Mouse (Mus musculus) forelimb bud, embryonic 11.5 days (tissue): Measurements from ENCODE around the gene Nr6a1.

Experiments used
- DNase-seq: peaks from one replicate; pipeline ENCODE4 v3.0.0-alpha.2; 2012; ENCODE audit warnings: low read depth, low spot score

Gene Nr6a1

DNA sequence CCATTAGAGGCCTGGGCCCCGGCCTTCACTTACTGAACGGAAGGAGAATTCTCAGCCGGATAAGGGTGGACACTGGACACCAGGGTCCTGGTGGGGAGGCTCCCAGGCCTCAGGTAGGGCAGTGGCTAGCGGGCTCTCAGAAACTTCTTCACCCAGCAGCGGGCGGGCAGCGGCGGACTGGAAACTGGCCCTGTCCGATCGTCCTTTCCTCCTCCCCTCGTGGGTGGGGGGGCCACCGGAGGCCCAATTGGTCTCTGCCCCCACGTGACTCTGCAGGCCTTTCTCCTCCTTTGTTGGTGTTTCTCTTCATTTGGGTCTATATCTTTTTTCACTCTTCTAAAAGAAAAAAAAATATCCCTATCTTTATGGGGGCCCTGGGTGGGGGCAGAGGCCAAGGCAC, 213.2 kb downstream of the Nr6a1 start, which contains the start of gene Nr5a1:
Gene Nr5a1, minus strand, starts transcription at position 219 of the 400 bp plus-strand sequence.
- no peak for DNase-seq

DNA sequence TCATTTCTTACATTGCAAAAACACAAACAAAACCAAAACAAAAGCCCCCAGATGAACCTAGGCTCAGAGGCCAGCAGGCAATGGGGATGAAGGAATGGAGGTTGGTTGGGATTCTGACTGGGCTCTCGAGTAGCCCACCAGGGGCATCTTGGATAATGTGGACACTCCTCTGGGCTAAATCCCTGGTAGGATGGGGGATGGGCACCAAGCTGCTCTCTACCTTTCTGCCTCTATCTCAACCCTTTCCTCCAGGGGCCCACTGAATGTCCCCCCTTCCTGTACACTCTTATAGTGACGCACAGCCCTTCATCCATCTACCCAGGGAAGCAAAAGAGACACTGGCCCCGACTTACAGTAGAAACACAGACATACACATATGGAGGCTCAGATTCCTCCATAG, 213.9 kb downstream of the Nr6a1 start:
- no peak for DNase-seq

DNA sequence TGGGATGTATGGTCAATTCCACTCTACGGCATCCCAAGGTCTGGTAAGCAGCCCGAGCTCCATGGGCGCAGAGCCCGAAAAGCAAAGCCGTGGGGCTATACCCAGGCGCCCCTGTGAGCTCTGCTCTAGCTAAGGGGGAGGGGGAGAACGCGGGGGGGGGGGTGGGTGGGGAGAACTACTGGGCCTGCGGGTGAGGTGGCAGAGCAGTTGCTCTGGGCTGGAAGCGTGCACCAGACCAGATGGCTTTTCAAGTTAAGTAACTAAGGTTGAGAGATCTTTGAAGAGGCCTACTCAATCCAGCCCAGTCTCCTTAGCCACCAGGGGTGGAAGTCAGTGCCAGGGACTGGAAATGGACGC, 214.7 kb downstream of the Nr6a1 start:
- no peak for DNase-seq

DNA sequence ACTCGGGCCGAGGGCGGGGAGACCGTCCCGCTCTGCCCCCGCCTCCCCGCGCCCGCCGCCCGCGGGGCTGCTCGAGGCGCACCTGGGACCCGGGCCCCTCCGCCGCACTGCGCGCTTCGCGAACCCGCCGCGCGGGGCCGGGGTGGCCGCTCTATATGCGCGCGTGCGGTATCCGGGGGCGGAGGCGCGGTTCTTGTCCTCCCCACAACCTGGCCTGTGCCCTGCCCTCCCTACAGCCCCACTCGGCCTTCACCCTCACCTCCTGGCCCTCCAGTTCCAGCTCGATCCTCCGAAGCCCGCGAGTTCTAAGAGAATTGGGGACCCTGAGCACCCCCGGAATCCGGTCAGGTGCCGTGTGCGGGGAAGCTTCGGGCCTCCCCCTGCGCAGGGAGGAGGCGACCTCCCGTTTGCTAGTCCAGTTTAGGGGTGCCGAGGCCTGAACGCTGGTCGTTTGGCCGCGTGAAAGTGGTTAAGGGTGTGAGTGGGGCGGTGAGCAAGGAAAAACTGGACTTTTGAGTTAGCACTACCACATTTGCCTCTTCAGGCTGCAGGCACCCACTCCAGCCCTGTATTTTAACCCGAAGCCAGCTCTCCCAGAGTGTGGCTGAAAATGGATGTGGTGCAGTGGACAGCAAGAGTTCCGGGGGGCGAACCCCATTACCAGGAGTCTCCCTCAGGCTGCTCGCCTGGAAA, 215.3 kb downstream of the Nr6a1 start:
- DNase-seq = no peak

DNA sequence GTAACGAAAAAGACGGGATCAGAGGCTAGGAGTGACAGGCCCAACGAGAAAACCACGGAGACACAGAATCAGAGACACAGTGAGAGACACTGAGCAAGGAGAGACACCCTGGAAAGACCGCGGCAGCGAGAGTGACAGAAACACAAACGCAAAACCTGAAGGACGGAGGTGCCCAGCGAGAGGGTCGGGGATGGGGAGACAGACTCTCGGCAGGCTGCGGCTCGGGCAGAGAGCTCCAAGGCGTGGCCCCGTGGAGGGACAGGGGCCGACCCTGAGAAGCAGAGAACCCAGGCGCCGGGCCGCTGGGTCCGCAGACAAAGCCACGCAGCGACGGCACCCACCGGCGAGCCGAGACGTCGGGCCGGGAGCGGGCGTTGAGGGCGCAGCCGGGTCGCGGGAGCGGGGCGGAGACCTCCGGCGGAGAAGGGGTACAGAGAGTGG, 216.0 kb downstream of the Nr6a1 start:
- DNase-seq = no peak

- DNase-seq = no peak
Measured at GRCm38 (mm10) chr2:38710304-38711241, 216.9 kb downstream of the Nr6a1 start.

DNA sequence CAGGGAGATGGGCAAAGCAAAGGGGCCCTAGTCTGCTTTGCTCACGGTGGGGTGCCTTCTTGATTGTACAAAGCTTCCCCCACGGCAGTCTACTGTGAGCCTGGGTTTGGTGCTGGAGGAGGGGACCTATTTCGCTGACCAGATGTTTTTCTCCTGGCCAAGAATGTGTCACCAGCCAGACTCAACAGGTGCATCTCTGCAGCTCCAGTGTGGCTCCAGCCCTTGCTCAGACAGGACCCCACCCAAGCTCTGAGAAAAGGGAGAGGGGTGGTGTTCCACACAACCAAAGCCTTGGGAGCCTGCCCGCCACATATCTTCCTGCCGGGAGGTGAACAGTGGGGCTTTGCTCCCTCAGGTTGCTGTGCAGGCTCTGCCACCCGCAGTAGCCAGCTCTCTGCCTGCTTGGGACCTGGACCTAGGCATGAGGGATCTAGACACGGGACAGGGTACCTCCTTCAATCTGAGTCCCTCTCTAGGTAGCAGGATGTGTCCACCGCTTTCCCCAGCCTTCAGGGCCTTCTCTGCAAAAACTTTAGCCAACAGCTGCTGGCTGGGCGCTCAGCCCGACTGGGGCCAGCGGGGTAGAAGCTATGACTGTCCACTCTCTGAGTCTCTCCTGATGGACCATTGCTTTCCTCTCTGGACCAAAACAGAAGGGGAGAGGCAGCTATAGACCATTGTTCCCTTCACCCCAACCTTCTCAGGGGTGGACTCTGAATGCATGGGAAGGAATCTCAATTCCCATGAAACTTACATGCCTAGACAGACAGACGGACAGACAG, 218.4 kb downstream of the Nr6a1 start:
- no peak for DNase-seq

- DNase-seq = no peak
Measured at GRCm38 (mm10) chr2:38706661-38707060, 220.8 kb downstream of the Nr6a1 start.

GRCm38 (mm10) chr2:38705036-38705435, 222.5 kb downstream of the Nr6a1 start:
- DNase-seq = no peak

- no peak for DNase-seq
Measured at GRCm38 (mm10) chr2:38704336-38704735, 223.2 kb downstream of the Nr6a1 start.

DNA sequence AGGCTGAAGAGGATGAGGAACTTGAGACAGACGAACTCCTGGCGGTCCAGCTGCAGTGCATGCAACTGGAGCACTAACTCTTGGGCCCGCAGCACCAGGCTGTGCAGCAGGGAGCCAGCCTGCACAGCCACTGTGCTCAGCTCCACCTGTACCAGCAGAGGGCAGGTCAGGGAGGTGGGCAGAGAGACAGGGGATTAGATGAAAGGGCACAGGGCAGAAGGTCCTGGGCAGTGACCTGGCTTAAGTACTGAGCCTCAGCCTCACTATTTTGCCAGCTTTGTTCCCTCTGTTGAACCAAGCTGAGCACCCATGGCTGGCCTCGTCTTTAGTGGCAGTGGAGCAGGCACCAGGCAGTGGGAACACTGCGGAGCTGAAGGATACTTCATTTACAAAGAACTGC, 227.3 kb downstream of the Nr6a1 start:
- DNase-seq = no peak

GRCm38 (mm10) chr2:38698623-38699022, 228.9 kb downstream of the Nr6a1 start:
- DNase-seq = no peak

GRCm38 (mm10) chr2:38697128-38698120, 230.1 kb downstream of the Nr6a1 start:
- DNase-seq = no peak

DNA sequence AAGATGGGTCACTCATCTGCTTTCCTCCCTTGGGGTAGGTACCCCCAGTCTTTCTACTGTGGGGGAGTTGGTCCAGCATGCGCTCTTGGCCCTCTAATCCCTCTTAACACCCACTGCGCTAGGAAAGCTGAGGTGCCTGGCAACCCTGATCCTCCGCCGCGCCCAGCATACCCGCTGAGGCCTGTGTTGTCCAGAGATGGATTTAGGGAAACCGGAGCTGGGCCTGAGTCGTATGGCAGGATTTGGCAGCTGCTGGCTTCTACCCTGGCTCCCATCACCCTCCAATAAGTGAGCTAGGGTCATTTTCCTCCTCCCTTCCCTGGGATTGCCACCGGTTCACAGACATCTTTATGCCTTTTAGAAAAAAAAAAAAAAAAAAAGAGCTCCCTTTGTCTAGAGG, 231.7 kb downstream of the Nr6a1 start:
- no peak for DNase-seq

DNA sequence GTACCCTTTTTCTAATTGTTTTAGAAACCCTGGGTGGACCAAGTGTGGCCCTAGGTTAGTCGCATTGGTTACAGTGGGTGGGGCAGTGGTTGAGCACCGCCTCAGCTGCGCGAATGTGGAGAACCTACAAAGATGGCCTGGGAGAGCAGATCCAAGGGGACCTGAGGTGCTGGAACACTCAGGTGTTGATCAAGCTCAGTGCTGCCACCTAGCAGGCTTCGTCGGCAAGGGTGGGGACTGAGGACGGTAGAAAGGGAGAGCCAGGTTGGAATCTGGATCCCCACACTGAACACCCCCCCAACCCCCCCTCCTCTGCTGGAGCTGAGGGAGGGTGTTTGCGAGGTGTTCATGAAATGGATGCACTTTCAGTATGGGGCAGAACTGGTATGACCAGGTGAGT, 235.9 kb downstream of the Nr6a1 start:
- peak; percentile 46 for DNase-seq

DNA sequence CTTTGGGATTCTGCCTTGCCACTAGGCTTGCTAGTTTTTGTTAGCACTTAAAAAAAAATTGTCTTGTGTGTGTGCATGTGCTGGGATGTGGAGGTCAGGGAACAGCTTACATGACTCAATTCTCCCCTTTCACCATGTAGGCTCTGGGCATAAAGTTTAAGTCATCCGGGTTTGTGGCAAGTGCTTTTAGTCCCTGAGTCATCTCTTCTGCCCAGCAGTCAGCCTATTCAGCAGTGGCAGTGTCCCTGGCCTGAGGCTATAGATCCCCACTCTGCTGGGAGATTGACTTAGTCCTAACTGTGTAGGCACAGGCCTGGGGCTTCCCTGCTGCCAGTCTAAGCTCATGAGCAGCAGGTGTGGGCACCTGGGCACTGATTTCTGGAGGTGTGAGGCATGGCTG, 237.6 kb downstream of the Nr6a1 start:
- no peak for DNase-seq

- DNase-seq = peak; percentile 81
Measured at GRCm38 (mm10) chr2:38688791-38689520, 238.5 kb downstream of the Nr6a1 start.

GRCm38 (mm10) chr2:38685746-38686145, 241.7 kb downstream of the Nr6a1 start:
- no peak for DNase-seq

DNA sequence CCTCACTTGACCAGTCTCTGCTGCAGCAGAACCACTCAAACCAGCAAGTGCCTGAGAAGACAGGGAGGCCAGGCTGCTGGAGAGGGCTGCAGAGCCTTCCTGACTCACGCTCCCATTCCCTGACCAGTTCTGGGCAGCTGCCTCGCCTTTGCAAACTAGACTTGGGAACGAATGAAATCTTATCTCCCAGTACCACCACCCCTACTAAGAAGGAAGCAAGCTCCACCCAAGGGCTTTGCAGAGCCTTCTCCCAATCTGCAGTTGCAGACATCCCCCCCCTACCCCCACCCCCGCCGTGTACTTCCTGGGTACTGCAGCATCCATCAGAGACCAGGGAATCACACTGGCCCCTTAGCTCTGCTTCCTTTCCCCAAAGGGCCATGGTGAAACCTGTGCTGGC, 244.4 kb downstream of the Nr6a1 start:
- no peak for DNase-seq

DNA sequence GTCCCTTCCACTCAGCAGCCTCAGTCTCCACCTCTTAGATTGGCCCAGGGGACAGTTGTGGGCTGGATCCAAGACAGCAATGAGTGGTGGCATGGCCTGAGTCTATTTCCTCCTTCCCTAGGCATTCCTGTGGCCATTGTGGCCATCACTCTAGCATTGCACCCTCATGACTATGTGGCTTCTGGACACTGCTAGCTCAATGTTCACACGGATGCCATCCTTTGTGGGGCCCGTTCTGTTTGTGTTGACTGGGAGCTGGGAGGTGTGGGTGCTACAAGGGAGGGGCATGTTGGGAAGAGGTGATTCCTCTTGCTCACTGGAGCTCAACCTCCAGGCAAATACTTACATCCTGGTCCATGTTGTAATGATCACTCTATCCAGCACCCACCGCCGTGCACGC, 245.3 kb downstream of the Nr6a1 start:
- no peak for DNase-seq
